Mouse (Mus musculus): ENCODE results near the gene Mdm4.

Mdm4 gene

GRCm38 (mm10) chr1:133030461-133030860, at the start of gene Mdm4:
TSS of gene Mdm4 (minus strand) at chr1:133030561.
- DNase-seq = no peak

GRCm38 (mm10) chr1:133080079-133080561, 49.8 kb upstream of the Mdm4 start:
- no peak for DNase-seq

GRCm38 (mm10) chr1:133079509-133079908, 49.1 kb upstream of the Mdm4 start:
- DNase-seq = no peak

- peak; percentile 40 for DNase-seq
Measured at GRCm38 (mm10) chr1:133078338-133078727, 48.0 kb upstream of the Mdm4 start.

GRCm38 (mm10) chr1:133077606-133078337, 47.4 kb upstream of the Mdm4 start:
- DNase-seq = no peak

GRCm38 (mm10) chr1:133076681-133077514, 46.5 kb upstream of the Mdm4 start:
- no peak for DNase-seq

- DNase-seq = no peak
Measured at GRCm38 (mm10) chr1:133075651-133076400, 45.5 kb upstream of the Mdm4 start.

- DNase-seq = no peak
Measured at GRCm38 (mm10) chr1:133074541-133074940, 44.2 kb upstream of the Mdm4 start.

GRCm38 (mm10) chr1:133073327-133073856, 43.0 kb upstream of the Mdm4 start:
- no peak for DNase-seq

GRCm38 (mm10) chr1:133071666-133072381, 41.5 kb upstream of the Mdm4 start:
- peak; percentile 79 for DNase-seq

GRCm38 (mm10) chr1:133070157-133070556, 39.8 kb upstream of the Mdm4 start:
- DNase-seq = no peak

- no peak for DNase-seq
Measured at GRCm38 (mm10) chr1:133069275-133070120, 39.1 kb upstream of the Mdm4 start.

GRCm38 (mm10) chr1:133068669-133069274, 38.4 kb upstream of the Mdm4 start:
- peak; percentile 55 for DNase-seq

- peak; percentile 38 for DNase-seq
Measured at GRCm38 (mm10) chr1:133068268-133068667, 37.9 kb upstream of the Mdm4 start.

- no peak for DNase-seq
Measured at GRCm38 (mm10) chr1:133063164-133063563, 32.8 kb upstream of the Mdm4 start.

GRCm38 (mm10) chr1:133060681-133061080, 30.3 kb upstream of the Mdm4 start:
- no peak for DNase-seq

- no peak for DNase-seq
Measured at GRCm38 (mm10) chr1:133059592-133059991, 29.2 kb upstream of the Mdm4 start.

GRCm38 (mm10) chr1:133057345-133058034, 27.1 kb upstream of the Mdm4 start:
- peak; percentile 15 for DNase-seq

- no peak for DNase-seq
Measured at GRCm38 (mm10) chr1:133054326-133054725, 24.0 kb upstream of the Mdm4 start.

- DNase-seq = no peak
Measured at GRCm38 (mm10) chr1:133053034-133053433, 22.7 kb upstream of the Mdm4 start.
